Mouse (Mus musculus) lung, postnatal 0 days (tissue): ENCODE measurements around the gene Fbxo41.

Experiments
- CTCF ChIP-seq: IDR thresholded peaks from 2 replicates; pipeline ENCODE4 v1.5.1; 2016; ENCODE audit warnings: antibody characterized with exemption, mild to moderate bottlenecking
- EP300 ChIP-seq: IDR thresholded peaks from 2 replicates; pipeline ENCODE4 v1.6.1; 2016; ENCODE audit warnings: antibody characterized with exemption, mild to moderate bottlenecking, control low read depth

DNA sequence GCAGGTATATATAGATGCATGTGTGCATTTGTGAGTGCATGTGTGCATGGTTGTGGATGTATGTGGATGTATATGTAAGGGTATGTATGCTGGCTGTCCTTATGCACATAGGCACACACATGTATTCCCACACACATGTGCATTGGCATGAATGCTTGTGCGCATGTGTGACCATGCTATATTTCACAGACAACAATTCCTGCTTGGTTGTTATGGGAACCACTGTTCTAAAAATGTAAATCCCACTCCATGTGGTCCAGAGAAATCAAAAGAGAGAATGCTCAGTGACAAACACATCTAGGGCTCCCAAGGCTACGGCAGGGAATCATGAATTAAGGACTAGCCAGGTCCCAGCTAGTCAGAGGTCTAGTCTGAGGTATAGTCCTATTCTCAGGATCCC is 2.1 kb upstream of the Fbxo41 start:
- TF ChIP-seq EP300 (no peak), CTCF (no peak)
